Mouse (Mus musculus) cerebellum, adult (tissue): Measurements from ENCODE around the gene Mt2.

Source experiments
- ATAC-seq: cut with Nextera tagmentation; 2 replicates; pipeline ENCODE4 v1.9.2; 2017; ENCODE audit warnings: mild to moderate bottlenecking, moderate library complexity, mixed read lengths; ENCODE audit not compliant: insufficient number of reproducible peaks, low FRiP score, low TSS enrichment

The Mt2 gene

DNA sequence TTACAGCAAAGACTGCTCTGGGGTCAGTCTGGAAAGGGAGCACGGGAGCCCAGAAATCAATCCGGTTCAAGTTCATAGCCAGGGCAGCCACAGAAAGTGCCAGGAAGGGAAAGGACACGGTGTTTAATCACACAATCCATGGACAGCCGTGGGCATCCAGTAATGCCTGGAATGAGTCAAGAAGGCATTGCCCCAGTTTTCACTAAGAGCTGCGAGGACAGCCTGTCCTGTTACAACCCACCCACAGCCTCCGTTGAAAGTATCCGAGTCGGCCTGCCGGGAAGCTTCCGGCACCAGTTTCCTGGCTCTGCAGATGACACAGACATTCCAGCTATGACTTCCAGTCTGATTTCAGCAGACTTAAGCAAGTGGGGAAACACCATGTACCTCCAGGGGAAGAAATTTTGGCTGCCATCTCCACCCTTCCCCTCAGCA is 1.1 kb upstream of the Mt2 start:
- ATAC-seq, result no peak

DNA sequence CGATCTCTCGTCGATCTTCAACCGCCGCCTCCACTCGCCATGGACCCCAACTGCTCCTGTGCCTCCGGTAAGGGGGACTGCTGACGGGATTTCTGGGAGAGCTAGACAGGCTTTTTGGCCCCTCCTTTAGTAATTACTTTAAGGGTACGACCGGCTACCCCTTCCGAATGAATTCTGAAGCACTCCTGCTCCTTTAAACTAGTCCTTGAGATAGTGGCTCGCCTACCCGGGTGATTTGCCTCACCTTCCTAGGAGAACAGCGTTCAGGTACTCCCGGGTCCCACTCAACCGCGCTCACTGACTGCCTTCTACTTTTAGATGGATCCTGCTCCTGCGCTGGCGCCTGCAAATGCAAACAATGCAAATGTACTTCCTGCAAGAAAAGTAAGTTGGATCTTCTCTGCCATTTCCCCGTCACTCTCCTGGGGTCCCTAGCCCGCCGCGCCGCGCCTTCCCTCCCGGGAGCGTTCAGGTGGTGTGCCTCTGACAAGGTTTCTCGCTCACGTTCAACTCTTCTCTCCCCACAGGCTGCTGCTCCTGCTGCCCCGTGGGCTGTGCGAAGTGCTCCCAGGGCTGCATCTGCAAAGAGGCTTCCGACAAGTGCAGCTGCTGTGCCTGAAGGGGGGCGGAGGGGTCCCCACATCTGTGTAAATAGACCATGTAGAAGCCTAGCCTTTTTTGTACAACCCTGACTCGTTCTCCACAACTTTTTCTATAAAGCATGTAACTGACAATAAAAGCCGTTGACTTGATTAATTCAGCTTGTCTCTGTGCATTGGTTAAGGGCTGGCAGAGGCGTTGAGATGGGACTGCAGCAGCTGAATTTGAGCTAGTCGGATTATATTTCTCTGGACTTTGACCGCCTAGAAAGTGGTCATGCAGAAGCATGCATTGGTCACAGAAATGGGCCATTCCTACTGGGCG is 607 bp downstream of the Mt2 start:
- no peak for ATAC-seq

DNA sequence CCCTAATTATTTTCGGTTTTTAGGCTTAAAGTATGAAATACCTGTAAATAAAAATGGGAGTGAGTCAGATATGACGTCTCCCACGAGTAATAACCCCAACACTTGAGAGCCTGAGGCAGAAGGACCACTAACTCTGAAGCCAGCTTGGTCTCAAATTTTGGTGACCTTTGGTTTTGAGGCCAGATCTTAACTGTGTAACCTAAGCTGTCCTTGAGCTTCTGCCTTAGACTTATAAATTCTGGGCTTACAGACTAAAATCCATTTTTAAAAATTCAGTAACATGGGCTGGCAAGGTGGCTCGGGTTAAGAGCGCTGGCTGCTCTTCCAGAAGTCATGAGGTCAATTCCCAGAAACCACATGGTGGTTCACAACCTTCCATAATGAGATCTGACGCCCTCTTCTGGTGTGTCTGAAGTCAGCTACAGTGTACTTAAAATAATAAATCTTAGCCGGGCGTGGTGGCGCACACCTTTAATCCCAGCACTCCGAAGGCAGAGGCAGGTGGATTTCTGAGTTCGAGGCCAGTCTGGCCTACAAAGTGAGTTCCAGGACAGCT is 1.5 kb downstream of the Mt2 start:
- ATAC-seq, result no peak

DNA sequence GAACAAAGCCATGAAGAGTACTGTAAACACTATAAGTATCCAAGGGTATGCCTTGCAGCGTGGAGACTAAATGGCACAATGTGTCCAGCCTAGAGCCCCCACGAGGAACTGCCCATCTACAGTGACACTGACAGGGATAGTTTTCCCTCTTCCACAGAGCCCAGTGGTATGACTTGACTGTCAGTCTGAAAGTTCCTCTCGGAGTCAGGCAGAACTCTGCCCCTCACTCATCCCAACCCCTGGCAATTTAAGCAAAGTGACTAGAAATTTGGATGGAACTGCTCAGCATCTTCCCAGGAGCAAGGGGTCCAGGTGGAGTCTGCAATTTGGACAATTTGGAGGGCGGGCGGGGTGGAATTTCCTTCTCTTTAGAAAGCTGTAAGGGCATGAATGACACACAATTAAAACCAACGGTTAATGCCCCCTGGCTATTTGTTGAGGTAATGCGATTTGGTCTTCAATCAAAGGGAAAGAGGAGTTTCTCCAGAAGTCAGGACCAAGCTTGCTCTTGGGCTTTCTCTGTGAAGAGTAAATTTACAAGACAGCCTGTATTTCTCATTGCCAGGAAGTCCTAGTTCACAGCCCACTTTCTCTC is 2.3 kb downstream of the Mt2 start:
- no peak for ATAC-seq

DNA sequence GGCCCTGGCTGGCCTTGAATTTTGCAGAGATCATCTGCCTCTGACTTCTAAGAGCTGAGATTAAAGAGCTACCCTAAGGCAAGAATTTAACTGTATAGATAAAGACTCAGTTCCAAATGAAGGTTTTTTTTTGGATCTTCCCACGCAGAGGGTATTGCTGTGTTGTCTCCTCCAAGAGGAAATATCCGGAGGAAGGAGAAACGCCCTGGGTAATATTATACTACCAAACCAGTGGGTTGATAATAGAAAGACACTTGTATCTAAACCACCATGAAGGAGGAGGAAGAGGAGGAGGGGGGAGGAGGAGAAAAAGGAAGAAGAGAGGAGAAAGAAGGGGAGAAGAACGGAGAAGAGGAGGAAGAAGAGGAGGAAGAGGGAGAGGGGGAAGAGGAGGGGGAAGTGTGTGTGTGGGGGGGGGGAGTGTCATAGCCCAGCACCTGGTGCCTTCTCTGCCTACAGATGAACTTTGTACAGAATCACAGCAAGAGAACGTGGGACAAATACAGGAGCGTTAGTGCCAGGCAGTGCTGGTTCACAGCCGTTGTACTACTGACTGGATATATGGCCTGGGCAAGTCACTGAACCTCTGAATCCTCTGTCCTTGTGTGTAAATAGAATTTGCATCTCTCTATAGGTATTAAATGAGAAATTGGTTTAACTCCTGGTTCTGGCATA is 5.4 kb downstream of the Mt2 start:
- ATAC-seq, result no peak

DNA sequence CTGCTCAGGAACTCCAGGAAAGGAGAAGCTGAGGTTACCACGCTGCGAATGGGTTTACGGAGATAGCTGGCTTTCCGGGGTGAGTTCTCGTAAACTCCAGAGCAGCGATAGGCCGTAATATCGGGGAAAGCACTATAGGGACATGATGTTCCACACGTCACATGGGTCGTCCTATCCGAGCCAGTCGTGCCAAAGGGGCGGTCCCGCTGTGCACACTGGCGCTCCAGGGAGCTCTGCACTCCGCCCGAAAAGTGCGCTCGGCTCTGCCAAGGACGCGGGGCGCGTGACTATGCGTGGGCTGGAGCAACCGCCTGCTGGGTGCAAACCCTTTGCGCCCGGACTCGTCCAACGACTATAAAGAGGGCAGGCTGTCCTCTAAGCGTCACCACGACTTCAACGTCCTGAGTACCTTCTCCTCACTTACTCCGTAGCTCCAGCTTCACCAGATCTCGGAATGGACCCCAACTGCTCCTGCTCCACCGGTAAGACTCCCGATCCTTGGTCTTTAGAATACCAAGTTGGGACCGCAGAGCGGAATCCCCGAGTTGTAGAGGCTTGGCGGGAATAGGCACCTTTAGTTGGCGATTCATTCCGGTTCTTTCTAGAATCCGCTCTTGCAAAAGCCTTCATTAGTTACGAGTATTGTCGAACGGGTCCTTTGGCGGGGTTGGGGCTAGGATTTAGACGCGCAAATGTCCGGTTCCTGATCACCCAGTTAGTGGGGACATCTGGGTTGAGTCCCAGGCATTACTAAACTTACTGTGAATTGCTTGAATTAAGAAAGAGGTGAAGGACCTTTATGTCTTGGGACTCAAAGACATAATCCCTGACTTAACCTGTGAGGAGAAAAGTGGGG is 6.6 kb downstream of the Mt2 start, which contains the start of gene Mt1:
Gene Mt1 (plus strand): TSS at position 226 of the 856 bp plus-strand sequence.
- peak; percentile 59 for ATAC-seq

DNA sequence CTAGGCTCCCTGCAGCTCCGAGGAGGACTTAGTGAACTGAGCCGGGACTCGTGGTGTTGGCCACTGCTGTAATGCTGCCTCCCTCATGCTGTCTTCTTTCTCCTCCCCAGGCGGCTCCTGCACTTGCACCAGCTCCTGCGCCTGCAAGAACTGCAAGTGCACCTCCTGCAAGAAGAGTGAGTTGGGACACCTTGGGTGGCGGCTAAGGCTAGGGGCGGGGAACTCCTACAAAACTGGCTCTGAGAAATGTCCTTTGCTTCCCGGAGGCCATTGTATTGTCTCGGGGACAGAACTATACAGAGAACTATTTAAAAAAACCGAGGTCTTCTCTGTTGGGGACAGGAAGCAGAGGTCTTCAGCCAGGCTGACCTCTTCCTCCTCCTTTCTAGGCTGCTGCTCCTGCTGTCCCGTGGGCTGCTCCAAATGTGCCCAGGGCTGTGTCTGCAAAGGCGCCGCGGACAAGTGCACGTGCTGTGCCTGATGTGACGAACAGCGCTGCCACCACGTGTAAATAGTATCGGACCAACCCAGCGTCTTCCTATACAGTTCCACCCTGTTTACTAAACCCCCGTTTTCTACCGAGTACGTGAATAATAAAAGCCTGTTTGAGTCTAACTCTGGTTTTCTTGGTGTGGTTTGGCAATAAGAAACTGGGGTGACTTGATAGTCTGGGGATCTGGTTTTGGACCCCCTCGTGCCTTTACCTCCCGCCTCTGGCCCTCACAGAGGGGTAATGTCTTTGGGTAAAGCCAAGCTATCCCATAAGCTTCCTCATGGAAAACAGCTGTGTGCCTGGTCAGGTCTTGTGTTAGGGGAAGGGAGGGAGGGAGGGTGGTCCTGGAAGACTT is 7.5 kb downstream of the Mt2 start:
- ATAC-seq, result no peak

DNA sequence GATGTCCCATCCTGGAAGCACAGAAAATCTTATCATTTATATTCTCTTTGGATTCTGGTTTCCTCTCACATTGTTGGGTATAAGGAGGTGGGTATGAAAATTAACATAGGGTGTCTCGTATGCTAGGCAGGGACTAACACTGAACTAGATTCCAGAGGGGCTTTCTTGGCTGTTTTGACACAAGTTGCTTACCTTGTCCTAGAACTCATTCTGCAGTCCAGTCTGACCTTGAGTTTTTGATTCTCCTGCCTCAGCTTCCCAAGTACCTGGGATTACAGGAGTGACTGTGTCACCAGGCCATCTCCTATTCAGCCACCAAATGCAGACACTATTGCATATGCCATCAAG is 8.1 kb downstream of the Mt2 start:
- ATAC-seq, result no peak

DNA sequence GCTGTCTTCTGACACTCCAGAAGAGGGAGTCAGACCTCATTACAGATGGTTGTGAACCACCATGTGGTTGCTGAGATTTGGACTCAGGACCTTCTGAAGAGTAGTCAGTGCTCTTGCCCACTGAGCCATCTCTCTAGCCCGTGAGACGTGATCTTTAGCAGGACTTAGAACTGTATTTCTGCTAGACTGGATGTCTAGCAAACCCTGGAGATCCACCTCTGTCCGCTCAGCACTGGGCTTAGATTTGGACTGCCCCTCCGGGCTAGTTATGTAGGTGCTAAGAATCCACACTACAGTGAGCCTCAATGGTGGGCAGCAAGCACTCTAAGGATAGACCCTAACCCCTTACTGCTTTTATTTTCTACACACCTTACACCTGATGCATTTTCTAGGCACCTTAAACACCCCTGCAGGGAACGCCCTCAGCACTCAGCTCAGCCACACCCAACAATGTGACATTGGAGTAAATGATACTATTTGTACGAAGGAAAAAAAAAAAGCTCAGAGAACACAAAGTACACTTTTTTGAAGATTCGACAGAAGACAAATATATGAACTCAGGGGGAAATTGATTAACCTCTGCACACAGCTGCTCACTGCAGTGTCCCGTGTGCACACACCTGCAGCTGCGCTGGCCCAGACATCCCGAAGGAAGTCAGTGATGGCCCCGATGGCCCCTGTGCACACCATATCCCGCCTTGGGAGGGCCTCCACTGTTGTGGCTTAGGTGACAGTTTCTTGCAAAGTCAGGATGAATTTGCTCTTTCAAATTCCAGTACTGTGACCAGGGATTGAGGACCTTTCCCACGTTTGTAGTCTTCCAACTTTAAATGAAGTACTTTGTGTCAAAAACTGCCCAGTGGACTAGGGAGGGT is 9.8 kb downstream of the Mt2 start:
- ATAC-seq, result no peak

DNA sequence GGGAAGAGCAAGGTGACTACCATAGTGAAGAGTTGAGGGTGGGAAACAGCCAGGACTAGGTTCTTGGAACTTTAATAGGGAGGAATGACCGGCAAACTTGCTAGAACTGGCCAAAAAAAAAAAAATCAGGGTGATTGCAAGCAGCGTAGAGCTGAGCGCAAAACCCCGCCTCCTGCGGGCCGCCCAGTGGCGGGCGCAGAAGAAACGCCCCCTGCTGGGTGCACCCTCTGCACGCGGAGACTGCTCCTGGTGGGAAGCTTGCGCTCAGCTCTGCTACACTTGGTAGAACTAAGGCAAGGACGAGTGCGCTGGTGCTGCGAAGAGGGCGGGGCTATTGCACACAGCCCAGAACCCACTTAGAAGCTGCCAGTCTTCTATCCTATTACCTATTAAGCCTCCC is 10.7 kb downstream of the Mt2 start:
- ATAC-seq, result no peak

DNA sequence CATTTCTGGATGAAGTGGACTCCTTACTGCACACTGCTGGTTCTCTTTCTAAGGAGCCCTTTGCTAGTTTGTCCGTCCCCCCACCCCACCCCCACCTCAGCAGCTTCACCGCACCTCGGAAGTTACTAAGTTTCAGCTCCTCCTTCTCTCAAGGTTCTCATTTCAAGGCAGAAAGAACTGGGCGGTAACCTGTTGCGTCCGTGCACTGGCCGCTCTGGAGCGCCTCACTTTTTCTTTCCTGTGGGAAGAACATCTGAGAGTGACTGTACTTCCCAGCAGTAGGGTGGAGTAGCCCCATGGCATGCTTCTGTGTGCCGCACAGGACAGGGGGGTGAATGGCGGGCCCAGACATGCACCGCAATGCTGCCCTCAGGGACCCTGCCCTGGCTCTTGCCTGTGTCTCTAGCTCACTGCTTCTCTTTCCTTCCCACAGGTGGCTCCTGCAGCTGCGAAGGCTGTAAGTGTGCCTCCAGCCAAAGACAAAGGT is 11.9 kb downstream of the Mt2 start:
- ATAC-seq, result no peak

DNA sequence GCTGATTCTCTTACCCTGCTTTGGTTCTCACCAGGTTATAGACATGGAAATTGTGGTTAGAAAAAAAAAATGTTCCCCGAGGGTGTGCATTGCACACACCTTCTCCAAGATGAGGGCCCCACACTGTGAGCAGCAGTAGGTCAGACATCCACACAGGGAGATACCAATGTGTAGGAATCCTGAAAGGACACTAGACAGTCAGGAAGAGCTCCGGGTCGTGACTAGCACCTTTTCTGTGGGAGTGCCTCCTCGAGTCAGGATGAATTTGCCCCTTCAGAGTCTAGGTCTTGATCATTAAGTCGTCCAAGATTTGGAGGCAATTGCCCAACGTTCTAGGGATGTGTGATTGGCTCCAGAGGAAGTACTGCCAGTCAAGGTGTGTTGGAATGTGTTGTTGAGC is 13.3 kb downstream of the Mt2 start:
- no peak for ATAC-seq

DNA sequence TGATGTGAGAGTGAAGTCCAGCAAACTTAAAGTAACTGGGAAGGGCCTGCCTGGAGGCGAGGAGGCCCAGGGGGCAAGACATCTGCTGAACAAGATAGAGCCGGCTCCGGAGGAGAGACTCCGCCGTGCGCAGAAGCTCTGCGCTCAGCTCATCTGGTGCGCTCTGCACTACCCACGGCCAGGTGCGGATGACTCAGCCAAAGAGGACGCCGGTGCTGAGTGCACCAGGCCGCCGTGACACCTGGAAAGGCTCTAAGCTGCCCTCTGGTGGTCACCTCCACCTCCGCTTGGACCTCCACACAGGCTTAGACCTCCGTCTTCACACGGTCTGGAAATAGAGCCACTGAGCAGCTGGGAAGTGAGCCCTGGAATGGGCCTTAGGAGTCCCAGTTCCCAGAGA is 14.1 kb downstream of the Mt2 start:
- peak; percentile 90 for ATAC-seq

DNA sequence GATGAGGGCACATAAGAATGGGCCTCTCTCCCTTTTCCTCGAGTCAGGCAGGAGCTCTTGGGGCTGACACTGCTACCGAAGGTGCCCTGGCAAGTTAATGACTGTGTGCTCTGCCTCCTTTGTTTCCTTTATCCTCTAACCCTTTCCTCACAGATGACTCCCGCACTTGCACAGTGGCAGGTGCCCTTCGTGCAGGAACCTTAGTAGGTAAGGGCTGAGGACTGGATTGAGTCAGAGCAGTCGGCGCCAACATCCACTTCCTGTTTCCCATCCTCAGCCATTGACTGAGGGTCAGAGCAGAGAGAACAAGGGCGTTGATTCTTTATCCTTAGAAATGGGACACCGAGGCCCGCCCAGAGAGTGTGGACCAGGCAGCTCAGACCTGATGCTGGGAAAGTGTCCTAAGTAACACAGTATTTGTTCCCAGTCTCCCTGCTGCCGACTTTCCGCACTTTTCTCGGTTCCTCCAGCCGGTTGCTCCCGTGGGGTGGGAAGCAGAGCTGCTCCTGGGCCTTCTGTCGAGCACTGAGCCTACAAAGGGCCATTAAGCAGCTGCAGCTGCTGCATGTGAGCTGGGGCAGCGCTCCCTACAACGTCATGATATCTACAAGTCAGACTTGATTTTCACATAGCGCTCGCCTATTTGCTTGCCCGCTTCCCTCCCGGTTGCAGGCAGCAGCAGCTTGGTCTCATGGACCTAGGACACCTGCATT is 15.0 kb downstream of the Mt2 start:
- ATAC-seq, result no peak

DNA sequence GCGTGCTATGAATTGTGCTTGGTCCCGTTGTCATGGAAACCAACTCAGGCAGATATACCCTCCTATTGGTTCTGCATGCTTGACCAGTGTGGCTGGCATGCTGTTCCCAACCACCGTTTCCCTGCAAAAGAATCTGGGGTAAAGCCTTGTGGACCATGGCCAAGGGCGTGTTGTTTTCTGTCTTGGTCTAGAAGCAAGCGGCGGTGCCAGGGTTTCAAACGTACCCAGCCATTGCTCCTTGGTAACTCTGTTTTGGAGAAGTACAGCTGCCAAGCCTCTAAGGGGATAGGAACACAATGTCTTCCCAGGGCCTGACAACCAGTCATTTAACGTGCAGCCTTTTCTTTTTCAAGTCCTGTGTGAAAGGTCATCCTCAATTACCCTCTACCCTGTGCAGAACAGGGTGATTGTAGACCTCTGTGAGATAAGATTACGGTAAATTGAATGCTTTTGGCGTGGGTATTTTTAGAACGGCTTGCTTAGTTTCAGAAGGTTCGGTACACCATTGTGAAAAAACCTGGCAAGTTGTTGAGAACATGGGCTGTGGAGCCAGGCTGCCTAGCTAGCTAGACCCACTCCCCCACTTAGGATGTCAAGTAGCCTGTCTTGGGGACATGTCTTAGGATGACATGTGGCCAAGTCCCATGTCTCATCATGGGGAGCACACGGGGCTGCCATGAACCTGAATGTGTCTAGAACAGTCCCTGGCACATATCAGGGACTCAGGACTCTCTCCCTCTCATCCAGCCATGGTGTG is 17.0 kb downstream of the Mt2 start:
- ATAC-seq, result no peak

DNA sequence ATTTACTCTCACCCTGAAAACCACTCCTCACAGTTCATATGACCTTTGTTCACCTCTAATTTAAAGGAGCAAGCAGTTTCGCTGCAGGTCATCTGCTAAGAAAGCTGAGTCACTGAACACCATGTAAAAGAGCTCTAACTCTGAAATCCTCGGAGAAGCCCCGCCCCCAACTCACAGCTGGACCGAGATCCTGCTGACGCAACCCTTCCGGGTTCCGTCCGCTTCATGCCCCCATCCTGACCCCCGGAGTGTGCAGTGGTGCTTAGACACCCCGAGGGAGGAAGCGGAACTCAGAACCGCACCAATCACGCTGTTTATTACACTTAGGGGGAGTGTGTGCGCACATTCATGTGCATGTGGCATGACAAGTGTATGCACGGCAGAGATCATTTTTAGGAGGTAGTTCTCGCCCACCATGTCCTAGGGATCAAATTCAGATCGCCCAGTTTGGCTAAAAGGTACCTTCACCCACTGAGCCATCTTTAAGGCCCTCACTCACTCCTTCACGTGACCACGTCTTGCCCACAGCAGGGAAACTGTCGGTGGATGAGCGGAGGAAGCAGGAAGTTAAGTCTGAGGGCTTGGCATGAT is 18.7 kb downstream of the Mt2 start:
- ATAC-seq, result no peak

DNA sequence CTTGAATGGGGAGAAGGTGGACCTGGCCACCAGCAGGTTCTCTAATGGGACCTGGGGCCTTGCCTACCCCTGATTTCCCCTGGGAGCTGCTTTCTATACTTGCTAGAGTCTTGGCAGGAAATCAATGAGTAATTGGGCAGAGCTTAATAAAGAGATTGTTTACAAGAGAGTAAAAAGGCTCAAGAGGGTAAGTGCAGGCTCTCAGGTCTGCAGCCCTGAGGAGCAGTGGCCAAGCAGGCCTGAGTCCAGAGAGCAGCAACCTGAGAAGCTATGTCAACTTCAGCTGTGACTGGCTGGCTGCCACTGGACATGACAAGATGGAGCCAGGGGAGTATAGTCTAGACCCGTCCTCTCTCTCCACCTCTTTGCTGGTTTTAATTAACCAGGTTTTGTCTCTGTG is 20.5 kb downstream of the Mt2 start:
- no peak for ATAC-seq
